Mouse (Mus musculus) liver, embryonic 14.5 days (tissue): ENCODE measurements at regions not wholly inside any gene's neighbourhood (a gene's known extent, or its start where the extent isn't known, plus 50 kb on each side); places are given as distances from the start of the nearest gene placed in this dataset.
A peak's percentile ranks its signal among the peaks of the same experiment; 100 is the strongest.

Experiments used
- ATAC-seq: fragments of 200-750 bp; cut with Nextera tagmentation; 2 replicates; pipeline ENCODE4 v1.8.0; 2017; ENCODE audit warnings: moderate number of reproducible peaks, mild to moderate bottlenecking, moderate library complexity; ENCODE audit not compliant: insufficient read depth
- DNase-seq, 3 experiments: peaks; one replicate each; pipeline ENCODE4 v3.0.0-alpha.2; 2012 to 2013; ENCODE audit warnings: low read depth in 3 of 3, low spot score in 3 of 3
- H3K27ac ChIP-seq: fragments of 300-500 bp; sonication (generic); 2 replicates; pipeline ENCODE4 v1.5.1; 2014; ENCODE audit warnings: moderate library complexity, mild to moderate bottlenecking, control low read depth, inconsistent platforms
- H3K27me3 ChIP-seq: fragments of 300-500 bp; sonication (generic); 2 replicates; pipeline ENCODE4 v1.6.1; 2014; ENCODE audit warnings: mild to moderate bottlenecking, low read length, moderate library complexity; ENCODE audit not compliant: control insufficient read depth, insufficient read depth
- H3K36me3 ChIP-seq: fragments of 300-500 bp; sonication (generic); replicated peaks from 2 replicates; pipeline ENCODE4 v1.6.1; 2014; ENCODE audit warnings: low read depth; ENCODE audit not compliant: control insufficient read depth, insufficient read depth
- H3K4me1 ChIP-seq, 2 experiments: fragments of 200-500 bp in 1 of 2; fragments of 300-500 bp in 1 of 2; sonication (generic) in 1 of 2; replicated peaks; 2 replicates each; pipeline ENCODE4 v1.6.1; 2012 to 2014; ENCODE audit warnings: antibody characterized with exemption in 1 of 2, inconsistent platforms in 1 of 2, low read length in 1 of 2; ENCODE audit not compliant: control insufficient read depth in 2 of 2, insufficient read depth in 2 of 2
- H3K4me2 ChIP-seq: fragments of 300-500 bp; sonication (generic); 2 replicates; pipeline ENCODE4 v1.6.1; 2014; ENCODE audit warnings: low read depth, mild to moderate bottlenecking, control low read depth, moderate library complexity
- H3K4me3 ChIP-seq, 2 experiments: fragments of 200-500 bp in 1 of 2; fragments of 300-500 bp in 1 of 2; sonication (generic) in 1 of 2; 2 replicates each; pipeline ENCODE4 v1.5.1; 2012 to 2014; ENCODE audit warnings: low read depth in 2 of 2, low read length in 2 of 2, mild to moderate bottlenecking in 2 of 2, control low read depth in 1 of 2, inconsistent platforms in 1 of 2, moderate library complexity in 1 of 2; ENCODE audit not compliant: insufficient read depth in 1 of 2
- H3K9ac ChIP-seq: fragments of 300-500 bp; sonication (generic); replicated peaks from 2 replicates; pipeline ENCODE4 v1.6.1; 2014; ENCODE audit warnings: mild to moderate bottlenecking, control low read depth, moderate library complexity
- H3K9me3 ChIP-seq: fragments of 300-500 bp; sonication (generic); 2 replicates; pipeline ENCODE4 v1.6.1; 2016; ENCODE audit warnings: low read length, mixed read lengths; ENCODE audit not compliant: control insufficient read depth
- CTCF ChIP-seq: IDR thresholded peaks from 2 replicates; pipeline ENCODE4 v1.5.1; 2016; ENCODE audit warnings: antibody characterized with exemption, low read depth, control low read depth
- EP300 ChIP-seq: IDR thresholded peaks from 2 replicates; pipeline ENCODE4 v1.6.1; 2016; ENCODE audit warnings: antibody characterized with exemption, low read depth
- WGBS: fragments of 180-500 bp; shearing (Covaris S2); extraction: QIAGEN DNeasy Blood & Tissue Kit; methylation state at CpG from one replicate; pipeline ENCODE4 v1.1.7; 2014; ENCODE audit not compliant: insufficient replicate concordance; 5-methylcytosine and 5-hydroxymethylcytosine counted together

DNA sequence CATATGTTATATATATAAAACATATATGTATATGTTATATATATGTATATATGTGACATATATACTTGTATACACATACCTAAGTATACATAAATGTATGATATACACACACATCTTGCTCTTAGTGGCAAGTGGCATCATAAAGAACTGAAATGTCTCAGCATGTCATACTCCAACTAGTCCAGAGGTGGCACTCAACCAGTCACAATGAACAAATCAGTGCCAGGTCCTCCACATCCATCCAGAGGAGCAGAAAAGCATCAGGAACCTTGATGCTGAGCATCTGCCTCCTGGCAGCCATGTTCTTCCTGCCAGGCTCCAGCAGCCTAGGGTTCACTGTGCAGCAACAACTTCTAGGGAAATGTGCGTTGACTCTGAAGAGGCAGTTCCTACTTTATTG lies 405.2 kb upstream of the Mki67 start:
- Histone ChIP-seq H3K9me3 (no peaks in the 10 kb centered on the region), H3K36me3 (no peaks in the 10 kb centered on the region), H3K27me3 (no peaks in the 10 kb centered on the region), H3K4me2 (no peak overlapping the region), H3K27ac (no peak overlapping the region), H3K9ac (no peak overlapping the region), H3K4me3 (no peak overlapping the region), H3K4me1 (no peaks in the 10 kb centered on the region)
- TF ChIP-seq CTCF (0 out of 2 replicates have a peak, but pooled peaks have one; percentile 3), EP300 (no peak)
- DNase-seq = no peak
- WGBS = 60% methylated on average over 1 of the region's 1 CpGs
- no peak for ATAC-seq

DNA sequence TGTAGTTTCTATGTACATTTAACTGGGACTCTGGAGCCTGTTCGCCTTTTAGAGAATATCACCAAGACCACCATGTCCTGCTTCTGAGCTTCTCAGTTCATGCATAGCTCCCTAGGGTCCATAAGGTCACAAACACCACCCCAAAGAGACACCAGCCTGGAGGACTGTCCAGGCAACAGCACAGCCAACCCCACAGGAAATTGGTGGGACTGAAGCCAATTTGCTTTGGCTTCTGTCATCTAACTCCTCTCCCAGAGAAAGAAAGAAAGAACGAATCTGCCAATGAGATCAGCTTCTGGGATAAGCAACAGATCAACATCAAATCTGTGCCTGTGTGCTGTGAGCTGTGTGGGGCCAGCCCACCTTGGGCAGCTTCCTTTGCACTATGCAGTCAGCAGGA lies 408.6 kb upstream of the Mki67 start:
- Histone ChIP-seq H3K27me3 (no peaks in the 10 kb centered on the region), H3K36me3 (no peaks in the 10 kb centered on the region), H3K9me3 (no peaks in the 10 kb centered on the region), H3K9ac (no peak overlapping the region), H3K4me3 (no peak overlapping the region), H3K4me2 (no peak overlapping the region), H3K27ac (no peak overlapping the region), H3K4me1 (no peaks in the 10 kb centered on the region)
- no peak for DNase-seq
- TF ChIP-seq EP300 (no peak), CTCF (no peak)
- WGBS = 41% methylated on average over 2 of the region's 2 CpGs
- ATAC-seq = no peak

DNA sequence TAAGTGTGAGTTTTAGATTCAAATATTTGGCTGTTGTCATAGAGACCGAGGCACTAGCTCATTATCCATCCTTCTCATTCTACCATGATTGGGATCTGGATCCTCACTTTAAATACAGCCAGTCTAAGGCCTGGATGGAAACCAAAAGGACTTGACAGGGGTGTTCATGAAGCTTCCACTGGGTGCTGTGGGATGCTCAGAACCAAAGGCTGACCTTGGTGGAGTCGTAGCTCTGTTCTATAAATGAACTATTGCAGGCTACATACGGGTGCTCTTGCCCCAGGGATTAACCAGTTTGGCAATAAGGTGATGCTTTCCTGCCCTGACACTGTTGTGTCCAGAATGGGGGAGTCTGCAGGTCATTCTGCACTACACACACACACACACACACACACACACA lies 410.2 kb upstream of the Mki67 start:
- H3K9me3 ChIP-seq = no peaks in the 10 kb centered on the region
- no peak overlapping the region for H3K4me2 ChIP-seq
- no peaks in the 10 kb centered on the region for H3K4me1 ChIP-seq
- H3K27me3 ChIP-seq = no peaks in the 10 kb centered on the region
- H3K36me3 ChIP-seq = no peaks in the 10 kb centered on the region
- no peak overlapping the region for H3K4me3 ChIP-seq
- H3K9ac ChIP-seq = no peak overlapping the region
- TF ChIP-seq EP300 (no peak), CTCF (no peak)
- no peak for ATAC-seq
- no peak overlapping the region for H3K27ac ChIP-seq
- 43% methylated on average over 3 of the region's 3 CpGs for WGBS
- no peak for DNase-seq

DNA sequence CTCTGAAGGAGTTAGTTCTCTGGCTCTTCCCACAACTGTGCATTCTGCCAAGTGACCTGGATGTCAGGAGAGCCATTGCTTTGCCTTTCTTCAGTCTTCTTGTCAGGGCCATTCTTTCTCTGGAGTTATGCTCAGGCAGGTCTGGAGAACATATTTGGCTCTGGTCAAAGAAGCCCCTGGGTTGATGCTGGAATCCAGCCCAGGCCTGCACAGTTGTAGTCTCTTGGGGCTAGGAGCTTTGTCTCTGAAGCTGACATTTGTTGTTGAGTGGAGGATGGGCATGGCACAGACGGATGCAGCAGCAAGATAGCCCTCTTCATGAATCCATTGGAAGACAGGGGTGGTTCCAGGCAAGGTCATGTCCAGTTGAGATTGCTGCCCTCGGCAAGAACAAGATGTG lies 411.4 kb upstream of the Mki67 start:
- H3K27me3 ChIP-seq = no peaks in the 10 kb centered on the region
- ATAC-seq = no peak
- WGBS = 34% methylated on average over 2 of the region's 2 CpGs
- H3K4me1 ChIP-seq = no peaks in the 10 kb centered on the region
- no peak overlapping the region for H3K4me2 ChIP-seq
- H3K9me3 ChIP-seq = no peaks in the 10 kb centered on the region
- H3K4me3 ChIP-seq = no peak overlapping the region
- no peak overlapping the region for H3K9ac ChIP-seq
- no peak for DNase-seq
- no peaks in the 10 kb centered on the region for H3K36me3 ChIP-seq
- TF ChIP-seq CTCF (no peak), EP300 (no peak)
- no peak overlapping the region for H3K27ac ChIP-seq

DNA sequence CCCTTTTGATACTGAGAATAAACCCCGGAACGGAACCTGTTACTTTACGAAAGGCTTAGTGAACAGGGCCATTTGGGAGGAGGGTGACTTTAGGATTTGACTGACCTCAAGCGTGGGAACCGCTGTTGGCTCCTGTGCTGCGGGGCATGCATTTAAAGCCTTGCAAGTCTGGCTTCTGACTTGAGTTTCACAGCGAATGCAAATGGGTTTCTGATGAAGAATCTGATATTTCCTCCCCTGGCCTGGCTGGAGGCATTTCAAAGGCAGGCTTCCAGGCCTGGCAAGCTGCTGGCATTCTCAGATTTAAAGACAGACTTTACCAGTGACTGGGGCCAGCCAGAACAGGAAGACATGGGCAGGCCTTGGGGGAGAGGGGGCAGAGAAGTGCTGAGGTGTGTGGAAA lies 413.6 kb upstream of the Mki67 start:
- Histone ChIP-seq H3K4me1 (no peaks in the 10 kb centered on the region), H3K4me2 (no peak overlapping the region), H3K36me3 (no peaks in the 10 kb centered on the region), H3K9ac (no peak overlapping the region), H3K27me3 (no peaks in the 10 kb centered on the region), H3K27ac (no peak overlapping the region), H3K9me3 (no peaks in the 10 kb centered on the region), H3K4me3 (no peak overlapping the region)
- ATAC-seq (no peak), DNase-seq (no peak)
- TF ChIP-seq CTCF = no peak
- TF ChIP-seq EP300 = no peak
- 49% methylated on average over 7 of the region's 7 CpGs for WGBS
